Mouse (Mus musculus) G1E-ER4 (cell line): ENCODE results near the gene Lexm. TPM values are rescaled to one million over a fixed set of nuclear protein-coding genes. Genes with fewer than 3 reads are reported as not detected.

Experiments used
- GATA1 ChIP-seq: IDR thresholded peaks from one replicate; pipeline ENCODE4 v1.8.0; 2012; ENCODE audit warnings: low read length, inconsistent platforms
- polyA plus RNA-seq: library from polyadenylated mRNA; stranded (reverse); fragments of >175 nt; gene quantifications from 2 replicates; pipeline ENCODE4 v1.2.3, GENCODE M21; 2012

The Lexm gene
- polyA plus RNA-seq, 1 experiment, result not detected

DNA sequence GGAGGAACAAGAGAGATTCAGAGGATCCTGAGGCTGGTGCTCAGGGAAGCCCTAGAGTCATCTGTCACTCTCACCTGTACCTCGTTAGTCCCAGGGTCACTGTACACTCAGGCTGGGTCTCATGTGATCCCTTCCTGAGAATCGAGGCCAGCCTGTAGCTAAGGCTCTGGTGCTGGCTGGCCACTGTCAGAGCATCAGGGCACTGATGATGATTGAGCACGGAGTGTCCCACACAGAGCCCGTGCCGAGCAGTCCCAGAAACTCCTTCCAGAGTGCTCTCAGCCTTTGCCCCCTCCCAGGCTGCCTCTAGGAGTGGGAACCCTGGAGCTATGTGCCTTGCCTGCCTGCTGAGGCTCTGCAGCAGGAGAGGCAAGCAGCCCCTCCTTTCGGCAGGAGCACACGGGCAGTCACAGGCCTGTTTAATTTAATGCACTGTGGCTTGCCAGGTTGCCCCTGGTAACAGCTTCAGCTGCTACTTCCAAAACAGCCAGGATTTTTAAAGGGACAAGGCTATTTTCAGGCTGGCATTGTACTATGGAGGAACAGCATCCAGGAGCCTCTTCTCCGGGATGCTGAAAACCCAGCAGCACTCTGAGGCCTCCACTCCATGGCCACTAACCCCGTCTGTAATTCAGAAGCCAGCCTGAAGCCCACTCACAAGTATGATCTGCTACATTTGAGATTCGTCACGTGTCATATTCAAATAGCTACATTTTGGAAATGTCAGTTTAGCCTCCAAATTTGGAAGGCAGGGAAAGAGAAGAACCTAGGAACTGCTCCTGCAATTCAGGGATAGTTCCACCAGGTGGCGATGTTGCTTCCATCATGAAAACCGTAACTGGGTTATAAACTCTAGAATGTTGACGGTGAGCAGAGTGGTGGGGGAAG lies 13.5 kb upstream of the Lexm start:
- no peak for TF ChIP-seq GATA1

DNA sequence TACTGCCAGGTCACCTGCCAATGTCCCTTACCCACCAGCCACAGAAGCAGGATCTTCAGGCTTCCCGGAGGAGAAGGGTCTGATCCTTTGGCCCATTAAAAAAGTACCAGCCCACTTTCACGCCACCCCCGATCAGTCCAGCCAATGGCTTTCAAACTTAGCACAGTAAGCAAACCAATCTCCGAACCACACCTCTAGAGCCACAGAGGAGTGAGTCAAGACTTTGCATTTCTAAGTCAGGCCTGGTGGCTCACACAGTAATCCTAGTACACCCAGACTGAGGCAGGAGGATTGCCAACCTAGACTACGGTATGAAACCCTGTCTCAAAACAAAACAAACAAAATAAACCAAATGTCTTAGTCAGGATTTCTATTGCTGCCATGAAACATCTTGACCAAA lies 12.3 kb upstream of the Lexm start:
- no peak for TF ChIP-seq GATA1

GRCm38 (mm10) chr4:106628650-106629360 lies 11.8 kb upstream of the Lexm start:
- TF ChIP-seq GATA1, result no peak

DNA sequence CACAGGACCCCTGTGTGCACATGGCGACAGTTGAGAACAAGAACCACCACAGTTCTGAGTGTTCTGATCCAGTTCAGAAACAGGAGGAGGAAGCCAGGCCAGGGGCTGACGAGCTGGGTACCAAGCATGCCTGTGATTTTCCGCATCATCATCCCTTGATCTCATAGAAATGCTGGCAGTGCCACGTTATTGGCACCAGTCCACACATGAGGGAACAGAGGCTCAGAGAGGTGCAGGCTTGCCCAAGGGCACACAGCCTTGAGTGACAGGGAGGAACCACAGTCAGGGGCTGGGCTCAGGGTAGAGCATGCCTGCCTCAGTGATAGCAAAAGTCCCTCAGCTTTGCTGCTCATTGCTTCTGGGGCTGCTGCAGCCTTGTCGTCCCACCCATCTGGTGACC lies 10.8 kb upstream of the Lexm start:
- no peak for TF ChIP-seq GATA1

DNA sequence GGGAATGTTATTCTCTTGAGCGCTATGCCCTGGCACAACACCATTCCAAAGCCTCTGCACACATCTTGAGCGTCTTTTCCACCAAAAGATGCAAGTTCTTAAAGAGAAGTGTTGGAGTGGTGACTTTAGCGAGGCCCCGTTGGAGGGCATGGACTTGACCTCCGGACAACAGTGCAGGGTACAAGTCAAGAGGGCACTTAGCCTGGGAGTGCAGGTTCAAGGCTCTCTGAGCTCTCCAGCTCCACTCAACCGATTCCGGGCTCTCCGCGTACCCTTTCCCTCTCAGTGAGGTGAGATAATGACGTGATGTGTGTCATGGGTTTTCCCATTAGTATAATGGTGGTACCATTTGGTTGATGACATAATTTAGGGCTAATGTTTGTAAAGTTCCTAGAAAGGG lies 7.2 kb upstream of the Lexm start:
- no peak for TF ChIP-seq GATA1

- TF ChIP-seq GATA1, result no peak
These were observed 5.7 kb upstream of the Lexm start for GRCm38 (mm10) chr4:106622712-106623111.

DNA sequence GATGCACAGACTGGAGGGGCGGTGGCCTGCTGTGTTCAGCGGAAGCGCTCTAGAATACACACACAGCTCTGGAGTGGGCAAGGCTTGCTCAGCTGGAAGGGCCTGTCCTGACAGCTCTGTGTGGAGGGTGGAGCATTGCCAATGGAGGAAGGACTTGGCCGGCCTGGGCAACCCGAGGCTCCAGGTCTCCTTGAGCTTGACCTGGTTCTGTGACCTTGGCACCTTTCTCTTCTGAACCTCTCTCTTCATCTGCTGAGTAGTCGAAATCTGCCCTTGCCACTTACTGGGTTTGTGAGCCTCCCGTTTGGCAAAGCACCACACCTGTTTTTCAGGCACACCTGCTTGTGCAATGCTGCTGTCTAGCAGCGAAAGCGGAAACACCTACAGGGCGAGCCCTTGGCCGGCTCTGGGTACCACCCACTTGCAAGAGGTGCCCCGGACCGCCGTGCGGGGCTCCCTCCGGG lies 5.0 kb upstream of the Lexm start, which contains the start of gene Ttc22:
Ttc22 (plus strand) TSS at position 403 of the 464 bp plus-strand sequence.
- no peak for TF ChIP-seq GATA1

DNA sequence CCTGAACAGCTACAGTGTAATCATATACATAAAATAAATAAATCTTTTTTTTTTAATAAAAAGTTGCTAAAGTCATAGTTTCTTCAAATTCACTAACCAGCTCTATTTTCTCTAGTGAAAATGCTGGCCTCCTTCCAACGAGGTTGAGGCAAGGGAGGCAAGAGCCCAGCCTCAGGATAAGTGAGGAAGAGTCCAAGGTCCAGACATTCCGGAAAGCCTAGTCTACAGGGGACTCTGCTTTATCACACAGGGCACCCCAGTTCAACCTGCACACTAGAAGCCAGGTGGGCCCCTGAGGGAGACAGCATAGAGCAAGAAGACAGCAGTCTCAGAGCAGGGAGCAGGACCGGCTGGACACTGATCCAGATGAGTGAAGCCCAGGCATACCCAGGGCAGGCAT lies 4.4 kb upstream of the Lexm start:
- TF ChIP-seq GATA1, result no peak

- TF ChIP-seq GATA1, result no peak
These were observed 1.9 kb upstream of the Lexm start for GRCm38 (mm10) chr4:106618898-106619297.

GRCm38 (mm10) chr4:106615637-106616036 lies 1.4 kb downstream of the Lexm start:
- TF ChIP-seq GATA1, result no peak

GRCm38 (mm10) chr4:106614881-106615280 lies 2.2 kb downstream of the Lexm start:
- no peak for TF ChIP-seq GATA1

DNA sequence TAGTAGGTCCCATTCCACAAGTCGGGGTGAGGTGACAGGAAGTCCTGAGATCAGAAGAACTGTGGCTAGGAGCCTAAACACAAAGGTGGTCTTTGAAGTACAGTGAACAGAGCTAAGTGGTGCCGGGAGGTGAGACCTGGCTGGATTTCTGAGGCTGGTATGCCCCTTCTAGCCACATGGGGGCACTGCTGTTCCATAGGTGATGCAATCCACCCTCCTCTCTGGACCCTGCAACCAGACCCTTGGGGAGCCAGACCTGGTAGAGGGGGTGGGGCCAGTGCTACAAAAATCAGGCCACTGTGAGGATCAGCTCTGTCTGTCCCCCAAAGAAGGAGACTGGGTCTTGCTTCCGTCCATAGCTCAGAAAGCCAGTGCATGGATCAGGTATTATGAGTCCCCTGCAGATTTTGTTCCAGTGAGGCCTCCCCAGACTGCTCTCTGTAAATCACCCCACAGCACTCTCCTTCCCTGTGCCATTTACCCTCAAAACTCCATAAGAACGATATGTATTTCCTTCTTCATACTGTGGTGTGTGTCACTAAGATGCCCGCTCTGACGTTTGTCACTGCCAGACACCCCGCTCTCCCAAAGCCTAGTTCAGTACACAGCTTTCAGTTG lies 2.8 kb downstream of the Lexm start:
- no peak for TF ChIP-seq GATA1

DNA sequence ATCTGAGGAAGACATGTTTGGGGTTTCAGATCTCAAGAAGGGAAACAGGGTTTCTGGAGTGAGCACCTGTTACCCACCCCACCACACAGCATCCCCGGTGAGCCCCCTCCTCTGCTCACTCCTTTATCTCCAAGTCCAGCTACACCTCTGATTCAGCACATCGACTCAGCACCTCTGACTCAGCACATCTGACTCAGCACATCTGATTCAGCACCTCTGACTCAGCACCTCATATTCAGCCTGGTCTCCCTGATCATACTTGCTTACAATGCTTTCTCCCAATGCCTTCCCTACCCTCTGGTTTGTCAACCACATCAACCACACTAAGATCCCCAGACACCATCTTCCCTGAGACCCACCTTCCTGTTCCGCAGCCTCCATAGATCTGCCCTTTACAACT lies 3.5 kb downstream of the Lexm start:
- peak; percentile 37 for TF ChIP-seq GATA1

GRCm38 (mm10) chr4:106613105-106613504 lies 3.9 kb downstream of the Lexm start:
- TF ChIP-seq GATA1, result no peak

DNA sequence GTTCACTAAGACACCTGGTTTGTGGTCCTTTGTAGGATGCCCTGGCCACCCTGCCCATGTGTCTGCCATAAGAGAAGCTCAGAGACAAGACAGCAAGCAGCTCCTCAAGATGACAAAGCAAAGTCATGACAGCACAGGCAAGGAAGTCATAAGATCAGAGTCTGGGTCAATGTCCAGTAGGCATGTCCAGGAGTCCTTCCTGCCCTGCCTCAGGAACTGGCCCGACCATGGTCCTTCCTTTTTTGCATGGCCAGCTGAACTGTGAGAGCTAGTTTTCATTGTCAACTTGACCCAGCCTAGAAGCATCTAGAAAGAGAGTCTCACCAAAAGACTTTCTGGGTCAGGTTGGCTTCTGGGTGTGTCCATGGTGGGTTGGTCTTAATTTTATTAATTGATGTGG lies 9.1 kb downstream of the Lexm start:
- no peak for TF ChIP-seq GATA1
